Mouse (Mus musculus): ENCODE measurements at regions not wholly inside any gene's neighbourhood (a gene's known extent, or its start where the extent isn't known, plus 50 kb on each side); places are given as distances from the start of the nearest gene placed in this dataset.
"Not testable (repeated sequence)": the region's sequence is repeated elsewhere in the genome, so short reads cannot be mapped to it uniquely, and the experiment has no call there.

GRCm38 (mm10) chr13:97486490-97486889 lies 245.6 kb downstream of the Enc1 start:
- no peak for DNase-seq (ENCODE audit: low spot score in 2 of 2)

GRCm38 (mm10) chr13:97485886-97486285 lies 245.0 kb downstream of the Enc1 start:
- no peak for DNase-seq (ENCODE audit: low spot score in 2 of 2)

- no peak for DNase-seq (ENCODE audit: low spot score in 2 of 2)
Measured at GRCm38 (mm10) chr13:97484808-97485545, 244.1 kb downstream of the Enc1 start.

GRCm38 (mm10) chr13:97483681-97484080 lies 242.8 kb downstream of the Enc1 start:
- no peak for DNase-seq (ENCODE audit: low spot score in 2 of 2)

GRCm38 (mm10) chr13:97482439-97482946 lies 241.6 kb downstream of the Enc1 start:
- DNase-seq (ENCODE audit: low spot score in 2 of 2), result no peak

- DNase-seq (ENCODE audit: low spot score in 2 of 2), result no peak
Measured at GRCm38 (mm10) chr13:97481259-97481658, 240.4 kb downstream of the Enc1 start.

- DNase-seq (ENCODE audit: low spot score in 2 of 2), result no peak
Measured at GRCm38 (mm10) chr13:97479066-97479586, 238.2 kb downstream of the Enc1 start.

GRCm38 (mm10) chr13:97473971-97474365 lies 233.1 kb downstream of the Enc1 start:
- no peak for DNase-seq (ENCODE audit: low spot score in 2 of 2)

GRCm38 (mm10) chr13:97473256-97473970 lies 232.5 kb downstream of the Enc1 start:
- DNase-seq (ENCODE audit: low spot score in 2 of 2), result no peak

- DNase-seq (ENCODE audit: low spot score in 2 of 2), result no peak
Measured at GRCm38 (mm10) chr13:97469999-97470398, 229.1 kb downstream of the Enc1 start.

- no peak for DNase-seq (ENCODE audit: low spot score in 2 of 2)
Measured at GRCm38 (mm10) chr13:97468874-97469593, 228.1 kb downstream of the Enc1 start.

- DNase-seq (ENCODE audit: low spot score in 2 of 2), result not testable (repeated sequence)
Measured at GRCm38 (mm10) chr13:97466585-97466984, 225.7 kb downstream of the Enc1 start.

- no peak for DNase-seq (ENCODE audit: low spot score in 2 of 2)
Measured at GRCm38 (mm10) chr13:97463798-97464197, 222.9 kb downstream of the Enc1 start.

GRCm38 (mm10) chr13:97462884-97463235 lies 222.0 kb downstream of the Enc1 start:
- no peak for DNase-seq (ENCODE audit: low spot score in 2 of 2)

GRCm38 (mm10) chr13:97462110-97462883 lies 221.4 kb downstream of the Enc1 start:
- no peak for DNase-seq (ENCODE audit: low spot score in 2 of 2)

GRCm38 (mm10) chr13:97461207-97461606 lies 220.3 kb downstream of the Enc1 start:
- no peak for DNase-seq (ENCODE audit: low spot score in 2 of 2)

- no peak for DNase-seq (ENCODE audit: low spot score in 2 of 2)
Measured at GRCm38 (mm10) chr13:97459106-97459505, 218.2 kb downstream of the Enc1 start.

GRCm38 (mm10) chr13:97455961-97456360 lies 215.1 kb downstream of the Enc1 start:
- DNase-seq (ENCODE audit: low spot score in 2 of 2), result no peak

GRCm38 (mm10) chr13:97454715-97455114 lies 213.8 kb downstream of the Enc1 start:
- DNase-seq (ENCODE audit: low spot score in 2 of 2), result no peak

GRCm38 (mm10) chr13:97453469-97453868 lies 212.6 kb downstream of the Enc1 start:
- DNase-seq (ENCODE audit: low spot score in 2 of 2), result no peak

- DNase-seq (ENCODE audit: low spot score in 2 of 2), result peak; percentile 48 to 74
Measured at GRCm38 (mm10) chr13:97453090-97453430, 212.2 kb downstream of the Enc1 start.

Measured in spleen, postnatal 10 days (tissue).